Mouse (Mus musculus) kidney, adult 2 months (tissue): Measurements from ENCODE around the gene Ccnl1.

Experiments
- CTCF ChIP-seq: fragments of 200-500 bp; conservative IDR thresholded peaks from 2 replicates; pipeline ENCODE4 v1.5.1; 2011; ENCODE audit warnings: low read depth, mild to moderate bottlenecking, control low read depth, low read length, moderate library complexity, mixed read lengths; ENCODE audit not compliant: insufficient read depth, insufficient read length
- POLR2A ChIP-seq: fragments of 200-500 bp; IDR thresholded peaks from one replicate; pipeline ENCODE4 v1.6.1; 2011; ENCODE audit warnings: low read depth, low read length, control low read depth

DNA sequence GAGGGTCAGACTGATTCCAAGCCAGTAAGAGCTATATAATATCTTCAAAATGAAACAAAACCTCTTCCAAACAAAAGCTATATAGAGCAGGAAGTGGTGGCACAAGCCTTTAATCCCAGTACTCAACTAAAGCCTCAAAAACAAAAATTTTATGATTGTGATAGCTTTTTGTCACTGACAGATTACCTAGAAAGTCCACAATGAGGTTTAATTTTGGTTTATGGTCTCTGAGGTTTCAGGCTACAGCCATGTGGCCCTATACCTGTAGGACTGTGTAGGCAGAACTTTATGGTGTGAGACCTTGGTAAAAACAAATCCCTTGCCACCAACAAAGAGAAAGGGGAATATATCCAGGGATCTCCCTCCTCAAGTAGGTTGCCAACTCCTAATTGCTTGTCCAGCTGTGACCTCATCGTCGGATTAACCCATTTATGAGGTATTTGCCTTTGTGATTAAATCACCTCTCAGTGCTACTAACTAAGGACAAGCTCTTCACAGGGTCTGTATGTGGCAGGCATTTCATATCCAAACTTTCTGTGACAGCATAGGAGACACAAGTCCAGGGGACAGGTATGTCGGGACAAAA, 1.5 kb upstream of the Ccnl1 start:
- TF ChIP-seq CTCF (no peak), POLR2A (no peak)
